Mouse (Mus musculus) lung, embryonic 16.5 days (tissue): ENCODE data around the gene Dnase1l2. TPM values are rescaled to one million over a fixed set of nuclear protein-coding genes. Genes with fewer than 3 reads are reported as not detected.

Source experiments
- ATAC-seq: fragments of 200-750 bp; cut with Nextera tagmentation; 2 replicates; pipeline ENCODE4 v1.8.0; 2017; ENCODE audit warnings: low read depth, mild to moderate bottlenecking, moderate library complexity
- H3K27ac ChIP-seq: fragments of 300-500 bp; sonication (generic); 2 replicates; pipeline ENCODE4 v1.5.1; 2014; ENCODE audit warnings: mild to moderate bottlenecking, control low read depth, low read length
- H3K27me3 ChIP-seq: fragments of 300-500 bp; sonication (generic); 2 replicates; pipeline ENCODE4 v1.6.1; 2014; ENCODE audit warnings: low read depth, low read length, mixed read lengths; ENCODE audit not compliant: control insufficient read depth, insufficient read depth
- H3K36me3 ChIP-seq: fragments of 300-500 bp; sonication (generic); 2 replicates; pipeline ENCODE4 v1.6.1; 2014; ENCODE audit warnings: low read length; ENCODE audit not compliant: control insufficient read depth, insufficient read depth
- H3K4me1 ChIP-seq: fragments of 300-500 bp; sonication (generic); replicated peaks from 2 replicates; pipeline ENCODE4 v1.6.1; 2014; ENCODE audit warnings: low read length, mixed read lengths; ENCODE audit not compliant: control insufficient read depth, insufficient read depth
- H3K4me2 ChIP-seq: fragments of 300-500 bp; sonication (generic); 2 replicates; pipeline ENCODE4 v1.6.1; 2014; ENCODE audit warnings: low read depth, low read length, control low read depth
- H3K4me3 ChIP-seq: fragments of 300-500 bp; sonication (generic); 2 replicates; pipeline ENCODE4 v1.5.1; 2014; ENCODE audit warnings: mild to moderate bottlenecking, low read length, control low read depth
- H3K9ac ChIP-seq: fragments of 300-500 bp; sonication (generic); 2 replicates; pipeline ENCODE4 v1.6.1; 2014; ENCODE audit warnings: low read length, control low read depth
- H3K9me3 ChIP-seq: fragments of 300-500 bp; sonication (generic); 2 replicates; pipeline ENCODE4 v1.6.1; 2016; ENCODE audit warnings: low read length; ENCODE audit not compliant: control insufficient read depth
- WGBS: fragments of 180-500 bp; shearing (Covaris S2); extraction: QIAGEN DNeasy Blood & Tissue Kit; methylation state at CpG from one replicate; pipeline ENCODE4 v1.1.7; 2014; 5-methylcytosine and 5-hydroxymethylcytosine counted together
- polyA plus RNA-seq: library from polyadenylated mRNA; unstranded; fragments of >200 nt; fragmentation: Nextera tagmentation; extraction: Ambion mirVana; gene quantifications from 2 replicates; pipeline ENCODE4 v1.2.1, GENCODE M21; 2015

The Dnase1l2 gene
- polyA plus RNA-seq, 1 experiment from 2014 or later: 1.6 TPM

- H3K9me3 ChIP-seq: no peaks in the 10 kb centered on the region
- 85% methylated on average over 5 of the region's 5 CpGs for WGBS
- no peak overlapping the region for H3K27ac ChIP-seq
- H3K4me3 ChIP-seq: no peak overlapping the region
- H3K4me1 ChIP-seq: peaks cover 13% of the 10 kb centered on the region
- ATAC-seq: no peak
- H3K27me3 ChIP-seq: no peaks in the 10 kb centered on the region
- peaks cover 50% of the 10 kb centered on the region for H3K36me3 ChIP-seq
- no peak overlapping the region for H3K4me2 ChIP-seq
- H3K9ac ChIP-seq: no peak overlapping the region
Observed at GRCm38 (mm10) chr17:24424489-24424888, 18.4 kb downstream of the Dnase1l2 start.

- peaks cover 61% of the 10 kb centered on the region for H3K36me3 ChIP-seq
- WGBS: 94% methylated on average over 4 of the region's 4 CpGs
Observed at GRCm38 (mm10) chr17:24423114-24423513, 19.8 kb downstream of the Dnase1l2 start.

GRCm38 (mm10) chr17:24416051-24416652, 26.8 kb downstream of the Dnase1l2 start:
- H3K4me1 ChIP-seq: peaks cover 13% of the 10 kb centered on the region
- H3K27ac ChIP-seq: no peak overlapping the region
- H3K4me3 ChIP-seq: peak overlapping the region; percentile 72
- H3K27me3 ChIP-seq: no peaks in the 10 kb centered on the region
- H3K9me3 ChIP-seq: no peaks in the 10 kb centered on the region
- H3K4me2 ChIP-seq: peak overlapping the region; percentile 93
- H3K9ac ChIP-seq: peak overlapping the region; percentile 82
- WGBS: 81% methylated on average over 3 of the region's 3 CpGs
- ATAC-seq: no peak
- H3K36me3 ChIP-seq: peaks cover 28% of the 10 kb centered on the region

More at GRCm38 (mm10) chr17:24423114-24423513, 19.8 kb downstream of the Dnase1l2 start:
- no peak overlapping the region for H3K27ac ChIP-seq
- no peak for ATAC-seq
- H3K27me3 ChIP-seq: no peaks in the 10 kb centered on the region
- H3K4me3 ChIP-seq: no peak overlapping the region
- H3K4me1 ChIP-seq: peaks cover 11% of the 10 kb centered on the region
- no peak overlapping the region for H3K9ac ChIP-seq
- H3K9me3 ChIP-seq: no peaks in the 10 kb centered on the region
- no peak overlapping the region for H3K4me2 ChIP-seq

GRCm38 (mm10) chr17:24415011-24415410, 27.9 kb downstream of the Dnase1l2 start:
- peak overlapping the region; percentile 72 for H3K4me3 ChIP-seq
- H3K36me3 ChIP-seq: peaks cover 23% of the 10 kb centered on the region
- H3K4me2 ChIP-seq: peak overlapping the region; percentile 93
- WGBS: under 1% methylated on average over 21 of the region's 21 CpGs
- no peak for ATAC-seq
- peak overlapping the region; percentile 82 for H3K9ac ChIP-seq
- H3K27ac ChIP-seq: peak overlapping the region; percentile 91
- peaks cover 13% of the 10 kb centered on the region for H3K4me1 ChIP-seq
- H3K9me3 ChIP-seq: no peaks in the 10 kb centered on the region
- no peaks in the 10 kb centered on the region for H3K27me3 ChIP-seq

GRCm38 (mm10) chr17:24414230-24414976, 28.5 kb downstream of the Dnase1l2 start, which contains the start of gene Rnps1:
Gene Rnps1 (plus strand): TSS chr17:24414565.
- Histone ChIP-seq H3K27ac (peak within 1 kb of the TSS; percentile 91), H3K4me2 (peak within 1 kb of the TSS; percentile 93), H3K36me3 (peaks cover 23% of the 10 kb centered on the region), H3K9me3 (no peaks in the 10 kb centered on the region), H3K4me1 (peaks cover 13% of the 10 kb centered on the region), H3K27me3 (no peaks in the 10 kb centered on the region), H3K9ac (peak within 1 kb of the TSS; percentile 82), H3K4me3 (peak within 1 kb of the TSS; percentile 72)
- WGBS: under 1% methylated on average over 64 of the region's 64 CpGs
- ATAC-seq: peak; percentile 97

- H3K27me3 ChIP-seq: no peaks in the 10 kb centered on the region
- peaks cover 24% of the 10 kb centered on the region for H3K36me3 ChIP-seq
- H3K9ac ChIP-seq: peak overlapping the region; percentile 71
- peak overlapping the region; percentile 90 for H3K27ac ChIP-seq
- peak overlapping the region; percentile 62 for H3K4me2 ChIP-seq
- H3K4me3 ChIP-seq: peak overlapping the region; percentile 72
- ATAC-seq: peak; percentile 35
- peaks cover 13% of the 10 kb centered on the region for H3K4me1 ChIP-seq
- no peaks in the 10 kb centered on the region for H3K9me3 ChIP-seq
- WGBS: 25% methylated on average over 22 of the region's 22 CpGs
Observed at GRCm38 (mm10) chr17:24413557-24414211, 29.2 kb downstream of the Dnase1l2 start.

GRCm38 (mm10) chr17:24407116-24407803, 35.6 kb downstream of the Dnase1l2 start:
- WGBS: 85% methylated on average over 12 of the region's 12 CpGs
- no peak overlapping the region for H3K4me3 ChIP-seq
- peaks cover 28% of the 10 kb centered on the region for H3K36me3 ChIP-seq
- no peaks in the 10 kb centered on the region for H3K9me3 ChIP-seq
- H3K9ac ChIP-seq: no peak overlapping the region
- ATAC-seq: no peak
- H3K27me3 ChIP-seq: no peaks in the 10 kb centered on the region
- H3K4me1 ChIP-seq: no peaks in the 10 kb centered on the region
- H3K4me2 ChIP-seq: no peak overlapping the region
- H3K27ac ChIP-seq: no peak overlapping the region

- WGBS: 58% methylated on average over 3 of the region's 3 CpGs
- Histone ChIP-seq H3K9me3 (no peaks in the 10 kb centered on the region), H3K4me3 (no peak overlapping the region), H3K9ac (no peak overlapping the region), H3K27ac (no peak overlapping the region), H3K4me1 (no peaks in the 10 kb centered on the region), H3K27me3 (no peaks in the 10 kb centered on the region), H3K36me3 (peaks cover 8% of the 10 kb centered on the region), H3K4me2 (no peak overlapping the region)
- no peak for ATAC-seq
Observed at GRCm38 (mm10) chr17:24402371-24402770, 40.5 kb downstream of the Dnase1l2 start.
